Mouse (Mus musculus): Measurements from ENCODE around the gene Nova2.

The Nova2 gene

DNA sequence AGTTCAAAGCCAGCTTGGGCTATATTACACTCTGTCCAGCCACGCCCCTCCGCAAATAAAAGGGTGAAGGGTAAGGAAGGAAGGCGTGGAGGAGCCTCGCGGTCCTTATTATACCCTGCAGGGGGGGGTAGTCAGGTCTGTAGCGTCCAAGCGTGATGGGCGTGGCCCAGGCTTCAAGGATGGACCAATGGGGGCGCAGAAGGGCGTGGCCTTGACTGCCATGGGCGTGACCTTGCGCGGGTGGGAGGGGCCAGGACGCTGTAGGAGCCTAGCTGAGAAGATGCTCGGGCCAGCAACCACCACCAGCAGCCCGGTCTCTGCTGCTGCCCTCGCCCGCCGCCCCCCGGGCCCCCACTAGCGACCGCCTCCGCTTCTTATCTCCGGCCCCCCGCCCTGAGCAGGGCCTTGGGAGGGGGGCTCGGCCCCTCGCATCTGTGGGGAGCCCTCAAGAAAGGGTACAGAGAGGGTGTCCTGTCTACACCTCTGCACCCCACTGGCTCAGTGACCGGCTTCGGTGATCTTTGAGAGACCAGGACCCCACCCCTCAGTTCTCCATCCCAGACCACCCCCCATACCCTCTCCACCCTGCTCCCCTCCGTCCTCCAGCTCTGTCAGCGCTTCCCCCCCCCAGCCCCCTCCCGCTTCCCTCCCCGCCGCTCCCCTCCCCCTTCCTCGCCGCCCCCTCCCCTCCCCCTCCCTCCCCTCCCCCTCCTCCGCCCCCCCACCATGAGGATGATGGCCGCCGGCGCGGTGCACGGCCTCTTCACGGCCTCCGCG is at the start of gene Nova2:
Gene Nova2 (plus strand): TSS at position 727 of the 777 bp plus-strand sequence.
- DNase-seq (ENCODE audit: low spot score) = peak; percentile 90

DNA sequence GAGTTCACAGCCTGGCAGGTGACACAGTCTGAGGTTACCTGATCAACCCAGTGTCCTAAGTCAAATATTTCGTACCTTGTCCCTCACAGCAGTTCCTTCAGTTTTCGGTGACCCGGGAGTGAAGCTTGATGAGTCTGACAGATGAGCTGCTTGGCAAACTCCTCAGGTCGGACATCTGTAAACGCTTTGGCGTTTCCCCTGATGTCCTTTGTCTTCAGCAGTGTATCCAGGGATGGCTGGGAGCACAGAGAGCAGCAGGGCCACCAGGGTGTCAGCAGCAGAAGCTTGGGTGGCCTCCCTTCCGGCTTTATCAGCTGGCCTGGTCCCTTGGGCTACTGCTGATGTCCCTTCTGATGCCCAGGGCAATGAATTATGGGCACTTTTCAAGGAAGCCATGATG is 47.0 kb upstream of the Nova2 start:
- DNase-seq (ENCODE audit: low spot score) = no peak

DNA sequence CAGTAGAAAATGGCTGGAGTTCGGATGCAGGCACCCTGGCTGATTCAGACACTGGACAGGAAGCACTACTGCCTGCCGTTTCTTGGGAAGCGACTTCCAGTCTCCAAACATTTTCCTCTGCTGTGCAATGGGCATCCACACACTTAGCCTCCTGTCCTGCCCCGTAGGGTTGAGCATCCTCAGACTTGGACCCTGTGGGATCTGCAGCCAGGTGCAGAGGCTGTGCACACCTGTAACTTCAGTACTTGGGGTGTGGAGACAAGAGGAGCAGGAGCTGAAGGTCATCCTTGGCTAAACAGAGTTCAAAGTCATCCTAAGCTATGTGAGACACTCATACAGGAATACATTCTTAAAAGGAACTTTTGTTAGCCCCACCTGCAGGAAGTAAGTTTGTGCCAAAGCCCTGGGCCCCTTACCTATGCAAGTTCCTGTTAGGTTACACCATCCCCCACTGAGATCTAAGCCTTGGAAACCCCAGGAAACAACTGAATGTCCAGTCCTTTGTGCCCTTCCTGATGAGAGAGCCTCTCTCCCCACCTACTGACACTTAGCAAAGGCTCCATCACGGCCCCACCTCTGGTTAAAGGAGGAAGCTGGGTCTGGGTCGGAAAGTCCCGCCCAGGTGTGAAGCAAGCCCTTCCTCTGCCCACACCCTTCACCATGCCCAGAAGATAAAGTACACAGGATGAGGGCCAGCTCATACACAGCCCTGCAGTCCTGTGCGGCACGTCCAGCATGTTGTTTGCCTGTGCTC is 41.5 kb upstream of the Nova2 start:
- peak; percentile 67 for DNase-seq (ENCODE audit: low spot score)

DNA sequence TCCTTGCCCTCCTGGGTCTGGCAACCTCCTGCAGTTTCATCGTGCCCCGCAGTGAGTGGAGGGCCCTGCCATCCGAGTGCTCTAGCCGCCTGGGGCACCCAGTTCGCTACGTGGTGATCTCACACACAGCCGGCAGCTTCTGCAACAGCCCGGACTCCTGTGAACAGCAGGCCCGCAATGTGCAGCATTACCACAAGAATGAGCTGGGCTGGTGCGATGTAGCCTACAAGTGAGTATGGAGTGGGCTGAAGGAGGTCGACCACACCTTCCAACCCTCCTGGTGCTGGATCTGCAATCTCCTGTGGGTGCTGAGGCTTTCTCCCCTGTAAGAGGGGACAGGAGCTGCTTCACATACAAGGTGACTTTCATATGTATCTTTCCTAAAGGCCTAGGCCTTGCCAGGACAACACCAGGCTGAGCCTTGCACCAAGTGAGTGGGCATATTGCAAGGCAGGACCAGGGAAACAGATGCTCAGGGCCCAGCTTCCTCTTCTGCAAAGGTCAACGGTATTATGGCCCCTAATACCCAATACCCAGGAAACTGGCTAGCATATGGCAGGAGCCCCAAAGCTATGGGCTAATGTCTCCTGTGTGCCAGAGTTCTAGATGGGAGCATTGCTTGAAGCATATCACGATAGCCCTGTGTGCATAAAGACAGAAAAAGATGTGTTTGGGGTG is 40.8 kb upstream of the Nova2 start:
- DNase-seq (ENCODE audit: low spot score) = no peak

DNA sequence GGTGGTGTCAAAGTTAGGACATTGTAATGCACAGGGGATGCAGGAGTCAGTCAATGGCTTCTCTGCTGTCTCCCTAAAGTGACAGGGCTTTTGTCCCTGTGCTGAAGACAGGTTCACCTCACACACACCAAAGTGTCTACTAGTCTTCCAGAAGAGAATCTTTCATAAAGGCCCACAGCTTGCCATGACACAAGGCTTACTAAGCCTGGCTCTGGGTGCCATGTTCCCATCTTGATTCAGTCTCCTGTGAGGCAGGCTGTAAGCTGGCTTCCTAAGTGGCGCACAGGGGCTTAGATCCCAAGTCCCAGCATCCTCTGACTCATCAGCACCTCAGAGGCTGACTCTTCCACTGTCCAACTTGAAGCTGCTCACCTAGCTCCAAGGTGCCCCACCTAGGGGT is 38.7 kb upstream of the Nova2 start:
- no peak for DNase-seq (ENCODE audit: low spot score)

DNA sequence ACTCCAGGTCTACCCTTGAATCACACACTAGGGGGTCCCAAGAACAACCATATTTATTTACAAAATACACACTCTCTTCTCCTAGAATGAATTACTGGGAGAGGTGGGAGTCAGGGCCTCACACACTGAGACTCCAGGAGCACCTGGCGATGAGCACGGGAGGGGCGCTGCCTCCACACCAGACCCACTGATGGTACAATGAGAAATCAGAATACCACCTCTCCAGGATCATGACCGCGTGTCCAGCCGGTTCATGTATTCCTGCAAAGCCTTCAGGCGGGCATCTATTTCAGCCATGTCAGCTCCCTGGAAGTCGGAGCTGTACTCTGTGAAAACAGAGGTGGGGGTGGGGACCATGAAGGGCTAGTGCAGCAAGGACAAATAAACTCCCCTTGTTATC is 34.8 kb upstream of the Nova2 start:
- no peak for DNase-seq (ENCODE audit: low spot score)

DNA sequence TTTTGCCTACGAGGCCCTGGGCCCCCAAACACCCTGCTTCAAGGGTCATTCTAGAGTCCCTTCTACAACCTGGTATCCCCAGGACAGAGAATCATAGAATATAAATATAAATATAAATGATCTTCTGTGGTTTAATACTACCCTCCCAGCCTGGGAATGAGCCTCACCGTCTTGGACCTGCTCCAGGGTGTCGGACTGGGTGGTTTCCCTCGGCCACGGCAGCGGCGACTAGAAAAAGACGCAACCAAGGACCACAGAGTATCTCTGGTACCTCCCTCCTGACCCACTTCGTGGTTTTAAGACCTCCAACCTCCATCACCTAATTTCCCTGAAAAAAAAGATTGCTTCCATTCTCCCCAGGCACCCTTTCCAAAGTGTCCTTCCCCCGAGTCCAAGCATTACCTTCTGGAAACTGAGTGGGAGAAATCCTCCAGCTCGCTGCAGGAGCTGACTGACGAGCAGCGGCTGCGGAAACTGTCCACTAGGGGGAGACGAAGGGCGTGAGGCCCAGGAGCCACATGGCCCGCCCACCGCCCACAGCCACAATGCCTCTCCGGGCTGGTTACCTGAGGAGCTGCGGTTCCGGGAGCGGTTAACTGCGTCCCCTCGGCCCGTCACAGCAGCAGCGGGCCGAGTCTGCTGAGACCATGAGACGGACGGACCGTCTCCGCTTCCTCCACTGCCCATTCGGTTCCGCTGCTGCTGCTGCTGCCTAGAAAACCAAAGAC is 33.7 kb upstream of the Nova2 start:
- DNase-seq (ENCODE audit: low spot score) = peak; percentile 88

DNA sequence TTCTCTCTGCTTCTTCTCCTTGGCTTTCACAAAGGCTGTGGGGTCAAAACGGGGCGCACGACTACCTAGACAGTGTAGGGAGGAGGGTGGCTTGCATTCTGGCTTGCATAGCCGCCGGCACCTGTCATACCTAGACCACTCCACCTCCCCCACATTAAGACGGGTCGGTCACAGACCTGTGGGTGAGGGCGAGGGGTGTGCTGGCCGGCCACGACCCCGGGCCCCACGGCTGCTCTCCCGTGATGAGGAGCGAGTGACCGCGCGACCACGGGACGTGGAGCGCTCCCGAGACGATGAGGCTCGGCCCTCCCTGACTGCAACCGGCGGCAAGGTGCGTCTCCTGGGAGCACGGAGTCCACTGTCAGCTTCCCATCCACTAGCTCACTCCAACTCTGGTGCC is 32.7 kb upstream of the Nova2 start:
- no peak for DNase-seq (ENCODE audit: low spot score)

DNA sequence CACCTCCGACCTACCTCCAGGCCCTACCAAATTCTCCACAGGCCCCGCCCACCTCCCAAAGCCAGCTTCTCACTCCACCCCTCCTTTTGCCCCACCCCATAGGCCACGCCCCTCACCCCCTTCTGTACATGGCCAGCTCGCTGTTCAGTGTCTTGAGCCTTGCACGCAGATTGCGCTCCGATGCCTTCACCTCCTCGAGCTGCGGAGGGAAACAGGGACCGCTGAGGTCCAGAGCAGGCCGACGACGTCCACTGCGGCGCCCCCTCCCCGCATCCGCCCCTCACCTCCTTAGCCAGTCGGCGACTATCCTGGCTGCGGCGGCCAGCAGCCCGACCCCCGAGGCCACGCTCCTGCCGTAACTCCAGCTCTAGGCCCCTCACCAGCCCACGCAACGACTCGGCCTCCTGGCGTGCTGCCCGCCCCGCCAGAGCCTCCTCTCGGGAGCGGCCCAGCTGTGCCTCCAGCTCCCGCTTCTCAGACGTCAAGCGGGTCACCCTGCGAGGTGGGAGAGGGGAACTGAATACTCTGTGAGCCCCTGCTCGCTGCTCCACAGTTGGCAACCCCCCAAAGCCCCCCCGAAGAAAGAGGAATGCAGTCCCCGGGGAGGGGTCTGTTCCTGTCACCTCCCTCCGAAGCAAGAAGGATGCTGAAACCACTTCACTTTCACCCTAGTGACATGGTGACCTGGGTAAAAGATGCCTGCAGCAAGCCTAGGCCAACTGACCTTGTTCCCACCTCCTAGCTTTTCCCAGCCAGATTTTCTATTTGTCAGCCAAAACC is 31.8 kb upstream of the Nova2 start:
- peak; percentile 65 for DNase-seq (ENCODE audit: low spot score)

DNA sequence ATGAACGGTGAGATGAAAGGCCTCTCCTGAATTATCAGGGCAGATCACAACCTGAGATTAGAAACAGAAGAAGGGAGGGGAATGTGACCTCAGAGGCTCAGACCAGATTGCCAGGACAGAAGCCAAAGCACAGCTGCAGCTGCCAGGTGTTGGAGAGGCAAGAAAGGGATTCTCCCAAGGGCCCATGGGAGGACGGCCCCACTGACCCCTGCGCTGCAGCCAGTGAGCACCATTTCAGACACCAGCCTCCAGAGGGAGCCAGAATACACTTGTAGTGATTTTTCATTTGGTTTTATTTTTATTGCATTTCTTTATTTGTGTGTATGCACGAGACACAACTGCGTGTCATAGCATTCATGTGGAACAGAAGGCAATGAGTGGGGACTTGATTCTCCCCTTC is 29.2 kb upstream of the Nova2 start:
- DNase-seq (ENCODE audit: low spot score) = no peak

DNA sequence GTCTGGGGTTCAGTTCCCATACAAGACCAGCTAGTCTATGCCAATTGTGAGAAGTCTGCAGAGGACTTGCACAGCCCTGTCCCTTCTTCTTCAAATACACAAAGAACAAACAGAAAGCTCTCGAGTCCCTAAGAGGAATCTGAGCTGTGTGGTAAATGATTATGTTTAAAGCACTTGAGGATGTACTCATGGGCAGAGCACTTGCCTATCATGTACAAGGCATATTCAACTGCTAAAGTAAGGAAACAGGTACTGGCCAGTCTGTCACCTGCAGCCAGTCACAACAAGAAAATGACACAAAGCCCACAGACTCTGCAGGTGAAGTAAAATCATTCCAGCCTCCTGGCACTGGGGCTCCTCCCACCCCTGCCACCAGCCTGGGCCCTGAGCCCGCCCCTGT is 25.2 kb upstream of the Nova2 start:
- no peak for DNase-seq (ENCODE audit: low spot score)

DNA sequence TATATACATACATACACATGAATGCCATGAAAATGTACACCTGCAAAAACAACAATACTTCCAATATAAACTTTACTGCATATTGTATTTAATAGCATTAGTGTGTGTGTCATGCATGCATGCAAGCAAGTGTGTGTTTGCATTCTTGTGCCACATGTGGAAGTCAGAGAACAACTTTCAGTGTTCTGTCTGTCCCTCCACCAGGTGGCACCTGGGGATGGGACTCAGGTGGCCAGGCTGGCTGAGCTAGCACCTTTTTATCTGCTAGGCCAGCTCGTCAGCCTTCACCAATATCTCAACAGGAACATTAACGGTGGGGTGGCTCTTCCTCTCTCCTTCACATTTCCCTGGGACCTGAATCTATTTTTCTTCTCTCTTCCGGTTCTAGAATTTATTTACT is 23.2 kb upstream of the Nova2 start:
- DNase-seq (ENCODE audit: low spot score) = no peak

DNA sequence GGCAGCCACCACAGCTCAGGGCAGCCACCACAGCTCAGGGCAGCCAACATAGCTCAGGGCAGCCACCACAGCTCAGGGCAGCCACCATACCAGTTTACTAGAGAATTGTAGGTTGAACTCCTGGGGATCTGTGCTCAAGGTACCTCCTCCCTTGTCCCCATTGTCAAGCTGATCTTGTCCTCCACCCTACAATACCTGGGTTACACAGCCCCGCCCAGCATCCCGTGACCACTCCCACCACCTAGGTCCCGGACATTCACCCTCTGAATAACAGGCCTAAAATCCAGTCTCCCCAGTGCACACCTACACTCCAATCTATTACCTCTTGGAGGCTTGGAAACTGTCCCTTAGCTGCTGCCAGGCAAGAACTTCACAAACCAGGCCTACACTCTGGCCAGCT is 20.7 kb upstream of the Nova2 start:
- DNase-seq (ENCODE audit: low spot score) = no peak

DNA sequence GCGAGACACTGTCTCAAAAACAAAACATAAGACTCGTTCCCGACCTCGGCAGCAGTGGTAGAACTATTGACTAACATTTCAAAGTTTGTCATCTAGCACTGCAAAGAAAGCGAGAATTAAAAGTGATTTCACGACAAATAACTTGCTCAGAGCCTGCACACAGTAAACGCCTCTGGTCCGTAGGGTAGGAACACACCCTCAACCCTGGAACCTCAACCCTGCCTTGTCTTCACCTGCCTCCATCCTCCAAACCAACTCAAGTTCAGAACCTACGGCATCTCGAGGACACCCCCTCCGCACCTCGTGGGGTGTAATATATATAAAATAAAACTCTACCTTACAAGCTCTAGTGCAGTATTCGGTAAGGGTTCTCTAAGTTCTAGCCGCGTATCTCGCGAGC is 15.9 kb upstream of the Nova2 start:
- DNase-seq (ENCODE audit: low spot score) = no peak

DNA sequence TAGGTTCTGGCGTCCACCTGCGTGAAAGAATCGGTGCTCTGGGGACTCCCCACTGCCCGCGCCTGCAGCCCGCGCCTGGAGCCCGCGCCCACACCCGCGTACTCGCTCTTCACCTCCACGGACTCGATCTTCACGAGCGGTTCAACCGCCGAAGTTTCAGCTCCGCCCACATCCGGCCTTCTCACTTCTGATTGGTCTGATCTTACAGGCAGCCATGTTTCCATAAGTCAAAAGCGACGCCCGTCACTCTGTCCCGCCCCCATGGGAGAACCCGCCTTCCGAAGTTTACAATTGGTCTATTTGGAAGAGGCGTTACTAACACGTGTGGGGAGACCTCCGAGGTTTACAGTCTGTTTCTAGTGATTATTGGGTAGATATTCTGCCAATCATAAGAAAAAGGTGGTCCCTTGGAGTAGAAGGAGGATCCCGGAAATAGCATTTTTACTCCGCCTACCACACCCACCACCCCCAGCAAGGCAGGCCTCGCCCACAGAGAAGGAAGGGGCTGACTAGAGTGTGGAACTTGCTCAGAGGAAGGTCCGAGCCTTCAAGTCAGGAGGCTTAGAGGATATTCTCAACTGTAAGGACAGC is 15.4 kb upstream of the Nova2 start, which contains the start of gene Ccdc61:
Gene Ccdc61 (minus strand): TSS at position 175 of the 591 bp plus-strand sequence.
- DNase-seq (ENCODE audit: low spot score) = peak; percentile 99

DNA sequence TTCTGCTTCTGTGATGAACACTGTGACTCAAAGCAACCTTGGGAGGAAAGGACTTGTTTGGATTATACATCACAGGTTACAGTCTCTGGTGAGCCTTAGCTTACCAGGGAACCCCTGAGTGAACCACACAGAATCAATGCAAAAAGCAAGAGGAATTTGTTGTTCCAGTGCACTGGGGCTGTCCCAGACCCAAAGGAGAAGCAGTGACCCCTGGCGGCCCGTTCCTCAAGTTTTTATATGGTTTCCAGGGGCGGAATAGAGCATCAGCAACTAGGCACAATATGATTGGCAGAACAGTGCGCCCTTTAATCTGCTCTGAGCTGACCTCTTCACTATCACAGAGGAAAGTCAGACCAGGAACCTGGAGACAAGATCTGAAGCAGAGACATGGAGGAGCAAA is 9.4 kb upstream of the Nova2 start:
- DNase-seq (ENCODE audit: low spot score) = no peak

DNA sequence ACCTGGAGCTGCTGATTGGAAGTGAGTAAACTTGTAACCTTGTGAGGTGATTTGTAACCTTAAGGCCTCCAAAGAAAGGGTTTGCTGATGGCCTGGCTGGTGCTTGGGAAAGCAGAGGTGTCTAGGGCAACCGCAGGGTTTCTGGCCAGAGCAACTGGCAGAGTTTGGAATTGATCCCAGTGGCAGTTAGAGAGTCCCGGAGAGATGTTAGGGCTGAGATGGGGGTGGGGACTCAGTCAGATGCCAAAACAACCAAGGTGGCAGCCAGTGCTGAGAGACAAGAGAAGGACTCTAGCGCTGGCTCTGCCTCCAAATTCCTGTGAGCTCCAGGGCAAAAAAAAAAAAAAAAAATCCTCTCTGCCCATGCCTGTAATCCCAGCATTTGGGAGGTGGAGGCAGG is 7.8 kb upstream of the Nova2 start:
- no peak for DNase-seq (ENCODE audit: low spot score)

DNA sequence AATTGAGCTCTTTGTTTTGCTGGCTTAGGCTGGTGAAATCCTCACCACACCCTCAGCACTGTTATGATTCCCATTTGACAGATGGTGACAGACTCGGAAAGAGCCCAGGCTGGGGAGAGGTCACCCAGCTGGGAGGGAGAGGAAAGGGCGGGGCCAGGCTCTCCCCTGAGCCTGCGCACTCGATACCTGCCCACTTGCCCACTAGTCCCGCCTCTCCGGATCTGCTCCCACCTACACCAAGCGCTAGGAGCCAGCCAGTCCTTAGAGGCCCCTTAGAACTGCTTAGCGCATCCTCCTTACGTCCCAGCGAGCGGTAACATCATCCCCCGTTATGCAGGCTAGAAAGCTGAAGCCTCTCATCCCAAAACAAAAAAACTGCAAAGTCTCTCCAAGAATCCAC is 4.6 kb upstream of the Nova2 start:
- DNase-seq (ENCODE audit: low spot score) = peak; percentile 86

DNA sequence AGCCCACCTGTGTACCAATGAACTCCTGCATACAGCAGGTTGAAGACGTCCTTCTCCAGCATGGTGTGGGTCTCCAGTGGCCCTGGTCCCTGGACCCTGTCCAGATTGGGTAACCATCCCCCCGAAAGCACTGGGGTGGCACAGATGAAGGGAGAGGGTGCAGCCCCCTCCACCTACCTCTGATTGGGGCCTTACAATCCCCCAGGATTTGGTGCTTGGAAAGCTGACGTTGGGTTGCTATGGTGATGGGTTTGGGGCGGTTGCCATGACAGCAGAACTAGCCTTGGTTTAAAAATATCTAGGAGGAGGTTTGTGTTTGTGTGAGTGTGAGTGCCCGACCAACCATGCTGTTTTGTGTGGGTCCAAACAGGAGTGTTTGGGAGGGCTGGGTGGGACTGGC is 2.9 kb upstream of the Nova2 start:
- no peak for DNase-seq (ENCODE audit: low spot score)

DNA sequence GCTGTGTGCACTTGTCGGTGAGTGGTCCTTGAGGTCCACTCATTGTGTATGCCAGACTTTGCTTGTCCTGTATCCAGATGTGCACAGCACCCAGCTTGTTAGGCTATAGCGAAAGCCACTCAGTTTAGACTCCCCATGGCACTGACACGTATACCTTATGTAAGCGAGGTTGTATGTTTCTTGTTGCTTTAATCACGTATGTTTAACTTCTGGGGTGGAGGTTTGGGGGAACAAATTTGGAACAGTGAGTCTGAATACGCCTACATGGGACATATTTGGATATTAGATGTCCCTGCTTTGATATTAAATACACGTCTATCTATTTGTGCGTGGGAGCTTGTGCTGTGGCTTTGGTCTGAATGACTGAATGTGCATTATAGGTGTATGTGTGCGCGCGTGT is 2.4 kb upstream of the Nova2 start:
- DNase-seq (ENCODE audit: low spot score) = no peak

DNA sequence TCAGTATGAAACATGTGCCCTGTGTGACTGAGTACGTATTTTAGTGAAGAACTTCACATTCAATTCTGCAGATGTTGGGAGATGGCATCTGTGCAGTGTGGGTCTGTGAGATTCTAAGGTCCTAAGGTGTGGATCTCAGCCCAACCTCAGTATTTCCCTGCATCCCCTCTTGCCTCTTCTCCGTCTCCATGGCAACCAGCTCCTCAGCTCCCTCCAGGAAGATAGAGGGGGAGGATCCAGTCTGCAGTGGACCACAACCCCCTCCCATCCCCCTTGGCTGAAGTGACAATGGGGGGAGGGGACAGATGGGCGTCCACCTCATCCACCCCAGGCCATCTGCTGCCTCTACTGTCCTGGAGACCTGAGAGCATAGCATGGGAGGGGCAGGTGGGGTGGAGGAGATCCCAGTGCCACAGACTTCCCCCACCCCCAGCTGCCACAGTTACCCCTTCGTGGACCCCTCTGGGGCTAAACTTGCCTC is 1.9 kb upstream of the Nova2 start:
- DNase-seq (ENCODE audit: low spot score) = no peak

Data from lung, postnatal 25 days (tissue).